In the genomic region with DNA sequence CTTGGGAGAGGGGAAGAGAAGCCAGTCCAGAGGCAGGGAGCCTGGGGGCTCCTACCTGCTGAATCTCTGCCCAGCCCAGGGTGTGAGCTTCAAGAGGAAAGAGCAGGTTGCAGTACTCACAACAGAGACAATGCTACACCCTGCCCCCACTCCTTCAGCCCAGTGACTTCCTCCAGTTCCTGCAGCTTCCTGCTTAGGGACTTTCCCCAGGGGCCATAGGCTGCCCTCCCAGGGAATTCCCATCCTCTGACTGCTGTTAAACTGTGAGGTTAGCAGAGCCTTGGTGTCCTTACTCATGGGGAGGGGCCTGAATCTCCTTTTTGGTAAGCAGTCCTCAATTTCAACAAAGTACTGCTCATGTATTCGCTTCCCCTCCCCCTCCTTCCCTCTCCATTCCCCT, we compare ENCODE assay signal across 12 mouse cellular contexts. TPM values are rescaled to one million over a fixed set of nuclear protein-coding genes. Genes with fewer than 3 reads are reported as not detected.
DNase-seq lines count a peak whose midpoint lies in the region; ATAC-seq lines count a peak whose summit lies in the region.
"Had no signal": no experiment of that assay in that cellular context is flagged by ENCODE, and none has a peak within 500 bp of the region (broad histone marks: within the 10 kb centered on the region; RNA-seq: fewer than 3 reads in every experiment).

No protein-coding gene starts in this region.

- no peaks in the 10 kb centered on the region for H3K9me3 ChIP-seq in lung, embryonic 16.5 days (ENCODE audit: control insufficient read depth, low read length)
- no peaks in the 10 kb centered on the region for H3K9me3 ChIP-seq in heart, embryonic 16.5 days (replicated peaks; ENCODE audit: control insufficient read depth, low read length)
- H3K9me3 ChIP-seq: liver, embryonic 13.5 days; neural tube, embryonic 13.5 days had no signal

- no peaks in the 10 kb centered on the region for H3K27me3 ChIP-seq in lung, embryonic 16.5 days (ENCODE audit: control insufficient read depth, insufficient read depth, low read depth, low read length)
- no peaks in the 10 kb centered on the region for H3K27me3 ChIP-seq in heart, embryonic 16.5 days (ENCODE audit: control insufficient read depth, insufficient read depth, low read length)
- H3K27me3 ChIP-seq: liver, embryonic 13.5 days; neural tube, embryonic 13.5 days had no signal

- no peak overlapping the region for H3K4me3 ChIP-seq in lung, embryonic 16.5 days (ENCODE audit: low read length)
- H3K4me3 ChIP-seq in heart, embryonic 16.5 days (ENCODE audit: low read length) = no peak overlapping the region
- H3K4me3 ChIP-seq: liver, embryonic 13.5 days; neural tube, embryonic 13.5 days had no signal

- WGBS in lung, embryonic 16.5 days = 76% methylated on average over 1 of the region's 1 CpGs
- 86% methylated on average over 1 of the region's 1 CpGs for WGBS in heart, embryonic 16.5 days

- peak; percentile 58 for DNase-seq in adrenal gland, postnatal 14 days
- DNase-seq in adrenal gland, adult 8-10 months = no peak
- no peak for DNase-seq in lung, postnatal 14 days
- DNase-seq in lung, postnatal 36 days = peak; percentile 43
- DNase-seq in testis, postnatal 14 days (ENCODE audit: low spot score) = no peak
- DNase-seq in spleen, postnatal 4 days (ENCODE audit: low spot score in 2 of 2) = no peak
- DNase-seq: adrenal gland, adult 2 months; liver, embryonic 13.5 days; spleen, adult 18-20 months had no signal

- no peaks in the 10 kb centered on the region for H3K36me3 ChIP-seq in lung, embryonic 16.5 days (ENCODE audit: control insufficient read depth, insufficient read depth, low read length)
- H3K36me3 ChIP-seq in heart, embryonic 16.5 days (ENCODE audit: control insufficient read depth, insufficient read depth) = peaks cover 22% of the 10 kb centered on the region
- H3K36me3 ChIP-seq: liver, embryonic 13.5 days had no signal

- peak; percentile 58 for ATAC-seq in lung, embryonic 16.5 days (ENCODE audit: low read depth)
- peak; percentile 44 for ATAC-seq in heart, embryonic 16.5 days (replicated peaks; ENCODE audit: extremely low read depth, insufficient read depth, low FRiP score)

- H3K4me2 ChIP-seq in lung, embryonic 16.5 days (ENCODE audit: low read depth, low read length) = no peak overlapping the region
- H3K4me2 ChIP-seq in heart, embryonic 16.5 days (ENCODE audit: low read depth, low read length) = no peak overlapping the region
- H3K4me2 ChIP-seq: liver, embryonic 13.5 days; neural tube, embryonic 13.5 days had no signal

- no peak overlapping the region for H3K9ac ChIP-seq in lung, embryonic 16.5 days (ENCODE audit: low read length)
- no peak overlapping the region for H3K9ac ChIP-seq in heart, embryonic 16.5 days (ENCODE audit: low read length)
- H3K9ac ChIP-seq: liver, embryonic 13.5 days; neural tube, embryonic 13.5 days had no signal

- H3K27ac ChIP-seq in lung, embryonic 16.5 days (ENCODE audit: low read length) = peak overlapping the region; percentile 20
- H3K27ac ChIP-seq in heart, embryonic 16.5 days (ENCODE audit: low read length) = no peak overlapping the region
- H3K27ac ChIP-seq: liver, embryonic 13.5 days; neural tube, embryonic 13.5 days had no signal

- H3K4me1 ChIP-seq in lung, embryonic 16.5 days (replicated peaks; ENCODE audit: control insufficient read depth, insufficient read depth, low read length) = peaks cover 8% of the 10 kb centered on the region
- H3K4me1 ChIP-seq in heart, embryonic 16.5 days (ENCODE audit: control insufficient read depth, insufficient read depth, low read length) = peaks cover 18% of the 10 kb centered on the region

RNA-seq across cellular contexts. Expression of gene Trp53i11, which starts 26.8 kb away (rescaled TPM):
- 70.9 and 86.9 TPM in 2 replicates for total RNA-seq in adrenal gland, postnatal 14 days (2021)
- 100 to 1,000 TPM in 2 of 4 experiments, 10 to 100 TPM in 2; 87.6 to 148 (median 97.6) TPM for total RNA-seq in adrenal gland, adult 8-10 months (2022)
- polyA plus RNA-seq in lung, embryonic 16.5 days (2015; fragmentation: Nextera tagmentation; extraction: Ambion mirVana) = 44.7 and 48.9 TPM in 2 replicates
- polyA plus RNA-seq in heart, embryonic 16.5 days (2015; fragmentation: Nextera tagmentation; extraction: Ambion mirVana) = 28.3 and 38.6 TPM in 2 replicates

Comparison
In these comparisons a context has a peak if more than half of its experiments do, and no peak if none do; other contexts are left out.
1. DNase-seq: peak in adrenal gland, postnatal 14 days (single experiment) and lung, postnatal 36 days (single experiment); none in adrenal gland, adult 8-10 months (single experiment), lung, postnatal 14 days (single experiment), testis, postnatal 14 days (single experiment) and spleen, postnatal 4 days (0 of 2).